Mouse (Mus musculus): Measurements from ENCODE around the gene Bahcc1. TPM values are rescaled to one million over a fixed set of nuclear protein-coding genes. Genes with fewer than 3 reads are reported as not detected.

Gene Bahcc1
- polyA plus RNA-seq, 1 experiment from 2014 or later, result 16.8 TPM

DNA sequence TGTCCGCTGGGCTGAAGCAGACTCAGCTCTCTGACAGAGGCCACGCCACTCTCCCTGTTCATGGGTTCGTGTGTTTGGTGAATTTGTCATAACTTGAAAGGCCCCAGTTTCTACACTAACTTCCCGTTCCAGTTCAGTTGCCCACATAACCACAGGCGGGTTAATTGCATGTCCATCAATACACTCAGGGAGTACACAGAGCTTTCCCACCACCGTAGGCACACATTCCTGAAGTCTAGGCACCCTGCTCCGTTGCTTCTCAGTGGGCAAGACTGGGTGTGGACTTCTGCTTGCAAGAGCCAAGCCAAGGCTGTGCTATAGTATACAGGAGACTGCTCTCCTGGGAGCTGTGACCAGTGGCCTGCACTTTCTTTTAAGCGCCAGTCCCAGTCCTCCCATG lies 23.3 kb upstream of the Bahcc1 start:
- Histone ChIP-seq H3K36me3 (no peaks in the 10 kb centered on the region), H3K27me3 (no peaks in the 10 kb centered on the region), H3K9me3 (peaks cover 4% of the 10 kb centered on the region; the same call in 1 of the 2 replicates), H3K4me1 (no peaks in the 10 kb centered on the region), H3K4me2 (replicated peaks) (no peak overlapping the region), H3K9ac (no peak overlapping the region), H3K4me3 (no peak overlapping the region), H3K27ac (no peak overlapping the region)
- WGBS, result 64% methylated on average over 8 of the region's 8 CpGs
- ATAC-seq (ENCODE audit: insufficient number of reproducible peaks, insufficient read depth, low FRiP score, low TSS enrichment), result 0 out of 2 replicates have a peak, but pooled peaks have one; percentile 28

DNA sequence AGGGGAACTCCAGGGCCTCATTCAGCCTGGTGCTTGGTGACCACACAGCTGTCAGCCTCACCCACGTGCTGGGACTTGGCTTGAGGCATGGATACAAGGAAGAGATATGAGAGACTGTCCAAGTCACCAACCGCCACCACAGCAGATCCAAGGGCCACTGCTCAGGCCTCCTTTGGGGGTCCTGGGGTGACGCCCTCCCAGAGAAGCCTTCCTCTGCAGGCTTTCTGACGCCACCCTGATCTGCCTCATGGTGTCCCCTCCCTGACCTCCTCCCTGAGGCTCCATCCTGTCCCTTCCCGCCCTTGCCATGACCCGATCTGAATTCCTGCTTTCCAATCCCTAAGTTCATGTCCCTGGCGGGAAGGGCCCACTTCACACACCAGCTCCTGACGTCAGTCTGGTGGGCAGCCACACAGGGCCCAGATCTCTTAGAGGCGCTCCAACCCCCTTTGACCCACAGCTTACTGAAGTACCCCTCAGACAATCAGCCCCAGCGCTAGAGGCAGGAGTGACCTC lies 17.0 kb upstream of the Bahcc1 start:
- Histone ChIP-seq H3K27me3 (no peaks in the 10 kb centered on the region), H3K27ac (peak overlapping the region; percentile 86), H3K9ac (no peak overlapping the region), H3K36me3 (no peaks in the 10 kb centered on the region), H3K4me1 (peaks cover 32% of the 10 kb centered on the region), H3K4me2 (replicated peaks) (no peak overlapping the region), H3K9me3 (peaks cover 4% of the 10 kb centered on the region; the same call in 1 of the 2 replicates), H3K4me3 (no peak overlapping the region)
- no peak for ATAC-seq (ENCODE audit: insufficient number of reproducible peaks, insufficient read depth, low FRiP score, low TSS enrichment)
- 50% methylated on average over 10 of the region's 10 CpGs for WGBS

DNA sequence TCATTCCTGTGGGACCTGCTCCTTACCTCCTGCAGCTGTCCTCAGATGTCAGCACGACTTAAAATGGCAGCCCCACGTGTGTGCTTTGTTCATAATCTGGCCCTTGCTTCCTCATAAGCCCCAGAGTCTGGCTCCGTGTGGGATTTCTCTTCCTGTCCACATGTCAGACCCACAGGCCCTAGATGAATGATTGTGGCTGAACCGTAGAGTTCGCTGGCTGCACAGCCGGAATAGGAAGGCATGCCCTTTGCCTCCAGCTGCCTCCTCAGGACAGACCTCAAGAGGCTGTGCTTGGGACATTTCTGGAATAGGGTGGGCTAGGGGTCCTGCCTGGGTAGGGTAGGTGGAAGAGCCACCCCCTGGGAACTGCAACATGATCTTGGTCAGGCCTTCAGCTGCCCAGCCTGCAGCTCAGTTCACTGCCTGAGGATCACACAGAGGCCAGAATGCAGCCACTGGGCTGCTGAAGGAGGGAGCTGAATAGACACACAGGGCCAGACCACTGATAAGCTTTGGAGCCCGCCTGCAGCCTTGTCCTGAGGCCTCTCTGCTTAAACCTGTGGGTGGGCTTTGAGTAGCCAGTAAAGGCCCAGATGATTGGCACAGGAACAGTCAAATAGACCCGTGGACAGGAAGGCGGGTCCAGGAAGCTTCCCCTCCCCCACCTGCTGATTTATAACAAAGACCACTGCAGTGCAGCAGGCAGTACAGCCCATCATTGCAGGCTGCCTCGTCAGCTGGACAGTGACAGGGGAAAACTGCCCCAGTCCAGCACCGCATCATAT lies 16.0 kb upstream of the Bahcc1 start:
- peak; percentile 71 for ATAC-seq (ENCODE audit: insufficient number of reproducible peaks, insufficient read depth, low FRiP score, low TSS enrichment)
- H3K4me1 ChIP-seq, result peaks cover 42% of the 10 kb centered on the region
- WGBS, result 11% methylated on average over 11 of the region's 11 CpGs
- H3K27ac ChIP-seq, result peak overlapping the region; percentile 86
- no peak overlapping the region for H3K4me2 ChIP-seq (replicated peaks)
- peaks cover 4% of the 10 kb centered on the region; the same call in 1 of the 2 replicates for H3K9me3 ChIP-seq
- no peak overlapping the region for H3K4me3 ChIP-seq
- H3K36me3 ChIP-seq, result no peaks in the 10 kb centered on the region
- H3K27me3 ChIP-seq, result no peaks in the 10 kb centered on the region
- H3K9ac ChIP-seq, result peak overlapping the region; percentile 1; the same call in 1 of the 2 replicates

- no peaks in the 10 kb centered on the region for H3K36me3 ChIP-seq
- no peak overlapping the region for H3K4me3 ChIP-seq
- H3K4me2 ChIP-seq (replicated peaks), result no peak overlapping the region
- no peak overlapping the region for H3K9ac ChIP-seq
- H3K27ac ChIP-seq, result 0 out of 2 replicates have a peak overlapping the region, but pooled peaks have one; percentile 4
- peaks cover 4% of the 10 kb centered on the region; the same call in 1 of the 2 replicates for H3K9me3 ChIP-seq
- 89% methylated on average over 17 of the region's 17 CpGs for WGBS
- no peak for ATAC-seq (ENCODE audit: insufficient number of reproducible peaks, insufficient read depth, low FRiP score, low TSS enrichment)
- no peaks in the 10 kb centered on the region for H3K27me3 ChIP-seq
- peaks cover 43% of the 10 kb centered on the region for H3K4me1 ChIP-seq
Observed at GRCm38 (mm10) chr11:120218176-120218856, 14.4 kb upstream of the Bahcc1 start.

GRCm38 (mm10) chr11:120218946-120219345 lies 13.8 kb upstream of the Bahcc1 start:
- Histone ChIP-seq H3K4me2 (replicated peaks) (no peak overlapping the region), H3K36me3 (no peaks in the 10 kb centered on the region), H3K4me1 (peaks cover 50% of the 10 kb centered on the region), H3K9ac (no peak overlapping the region), H3K27ac (0 out of 2 replicates have a peak overlapping the region, but pooled peaks have one; percentile 4), H3K4me3 (no peak overlapping the region), H3K9me3 (peaks cover 1% of the 10 kb centered on the region; the same call in 1 of the 2 replicates), H3K27me3 (no peaks in the 10 kb centered on the region)
- ATAC-seq (ENCODE audit: insufficient number of reproducible peaks, insufficient read depth, low FRiP score, low TSS enrichment), result no peak
- WGBS, result 74% methylated on average over 6 of the region's 6 CpGs

DNA sequence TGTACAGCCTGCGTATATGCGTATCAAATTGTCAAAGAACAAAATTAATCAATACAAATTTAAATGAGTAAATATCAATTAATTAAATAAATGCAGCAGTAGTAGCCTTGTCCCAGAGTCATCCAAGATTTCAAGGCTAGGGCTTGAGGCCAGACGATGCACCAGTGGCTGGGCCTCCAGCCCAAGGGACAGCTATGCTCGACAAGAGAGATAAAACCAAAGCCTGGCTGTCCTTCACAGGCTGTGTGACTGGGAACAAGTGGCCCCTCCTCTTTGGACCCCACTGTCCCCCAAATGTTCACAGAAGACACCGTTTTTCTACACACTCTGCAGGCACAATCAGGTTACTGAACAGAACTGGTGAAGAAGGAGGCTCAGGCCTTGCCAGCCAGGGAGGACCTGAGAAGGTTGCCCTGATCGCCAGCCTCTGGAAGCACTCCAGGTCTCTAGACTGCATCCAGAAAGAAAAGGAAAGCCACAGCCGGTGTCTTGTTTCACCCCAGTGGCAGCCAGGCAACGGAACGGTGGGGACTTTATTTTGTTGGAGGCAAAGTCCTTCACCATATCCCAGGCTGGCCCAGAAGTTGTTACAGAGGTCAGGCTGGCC lies 12.7 kb upstream of the Bahcc1 start:
- Histone ChIP-seq H3K36me3 (no peaks in the 10 kb centered on the region), H3K4me2 (replicated peaks) (no peak overlapping the region; the same call in 1 of the 2 replicates), H3K4me3 (no peak overlapping the region), H3K27ac (0 out of 2 replicates have a peak overlapping the region, but pooled peaks have one; percentile 7), H3K27me3 (no peaks in the 10 kb centered on the region), H3K4me1 (peaks cover 60% of the 10 kb centered on the region), H3K9me3 (no peaks in the 10 kb centered on the region), H3K9ac (peak overlapping the region; percentile 16; the same call in 1 of the 2 replicates)
- WGBS, result 42% methylated on average over 9 of the region's 9 CpGs
- no peak for ATAC-seq (ENCODE audit: insufficient number of reproducible peaks, insufficient read depth, low FRiP score, low TSS enrichment)

GRCm38 (mm10) chr11:120220963-120221827 lies 11.6 kb upstream of the Bahcc1 start:
- Histone ChIP-seq H3K9ac (no peak overlapping the region), H3K4me2 (replicated peaks) (no peak overlapping the region), H3K9me3 (no peaks in the 10 kb centered on the region), H3K27me3 (no peaks in the 10 kb centered on the region), H3K4me3 (no peak overlapping the region), H3K4me1 (peaks cover 64% of the 10 kb centered on the region), H3K27ac (peak overlapping the region; percentile 7; the same call in 1 of the 2 replicates), H3K36me3 (no peaks in the 10 kb centered on the region)
- ATAC-seq (ENCODE audit: insufficient number of reproducible peaks, insufficient read depth, low FRiP score, low TSS enrichment), result no peak
- WGBS, result 43% methylated on average over 12 of the region's 12 CpGs

GRCm38 (mm10) chr11:120222425-120223104 lies 10.2 kb upstream of the Bahcc1 start:
- Histone ChIP-seq H3K36me3 (no peaks in the 10 kb centered on the region; the same call in 1 of the 2 replicates), H3K9ac (0 out of 2 replicates have a peak overlapping the region, but pooled peaks have one; percentile 12), H3K4me2 (replicated peaks) (no peak overlapping the region), H3K27ac (no peak overlapping the region), H3K4me3 (no peak overlapping the region), H3K9me3 (no peaks in the 10 kb centered on the region), H3K27me3 (no peaks in the 10 kb centered on the region), H3K4me1 (peaks cover 65% of the 10 kb centered on the region)
- no peak for ATAC-seq (ENCODE audit: insufficient number of reproducible peaks, insufficient read depth, low FRiP score, low TSS enrichment)
- 81% methylated on average over 6 of the region's 6 CpGs for WGBS

DNA sequence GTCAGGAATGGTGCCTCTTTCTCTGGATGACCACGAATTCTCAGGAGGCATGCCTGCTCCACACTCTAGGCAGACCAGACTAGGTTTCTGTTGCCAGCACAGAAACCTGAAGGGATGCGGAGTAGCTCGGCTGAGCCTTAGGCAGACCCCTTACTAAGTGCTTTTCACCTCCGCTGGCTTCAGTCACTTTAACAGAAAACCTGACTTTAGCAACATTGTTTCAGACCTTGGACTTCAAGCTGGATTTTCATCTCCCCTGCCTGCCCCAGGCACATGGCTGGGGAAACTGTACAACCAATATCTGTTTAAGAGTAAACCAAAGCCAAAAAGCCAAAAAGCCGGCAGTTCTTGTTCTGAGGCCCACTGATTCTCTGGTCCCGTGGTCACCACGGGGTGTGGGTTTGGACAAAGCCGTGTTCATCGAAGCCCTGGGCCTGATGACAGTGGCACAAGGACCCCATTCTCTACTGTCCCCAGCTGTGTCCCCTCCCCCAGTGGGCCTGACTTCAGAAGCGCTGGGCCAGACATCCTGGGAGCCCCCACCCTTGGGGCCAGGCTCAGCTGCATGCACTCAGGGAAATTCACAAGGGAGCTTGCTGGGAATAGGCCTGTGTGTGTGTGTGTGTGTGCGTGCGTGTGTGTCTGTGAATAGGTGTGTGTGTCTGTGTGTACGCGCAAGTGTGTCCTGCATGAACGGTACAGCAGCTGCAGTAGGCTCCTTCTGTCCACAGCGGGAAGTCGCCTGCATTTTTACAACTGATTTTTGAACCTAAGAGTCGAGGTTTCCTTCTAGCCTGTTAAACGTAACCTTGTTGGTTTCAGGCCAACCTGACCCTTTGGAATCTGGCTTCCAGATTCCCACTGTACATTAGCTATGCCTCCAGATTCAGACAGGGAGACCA lies 8.9 kb upstream of the Bahcc1 start:
- Histone ChIP-seq H3K27ac (peak overlapping the region; percentile 24), H3K4me2 (replicated peaks) (peak overlapping the region; percentile 14; the same call in 1 of the 2 replicates), H3K4me3 (no peak overlapping the region), H3K9me3 (no peaks in the 10 kb centered on the region), H3K9ac (no peak overlapping the region), H3K27me3 (no peaks in the 10 kb centered on the region), H3K36me3 (no peaks in the 10 kb centered on the region; the same call in 1 of the 2 replicates), H3K4me1 (peaks cover 78% of the 10 kb centered on the region)
- 39% methylated on average over 19 of the region's 19 CpGs for WGBS
- ATAC-seq (ENCODE audit: insufficient number of reproducible peaks, insufficient read depth, low FRiP score, low TSS enrichment), result 0 out of 2 replicates have a peak, but pooled peaks have one; percentile 22
